Mouse (Mus musculus): Measurements from ENCODE around the gene Gm11992.

Gene Gm11992

DNA sequence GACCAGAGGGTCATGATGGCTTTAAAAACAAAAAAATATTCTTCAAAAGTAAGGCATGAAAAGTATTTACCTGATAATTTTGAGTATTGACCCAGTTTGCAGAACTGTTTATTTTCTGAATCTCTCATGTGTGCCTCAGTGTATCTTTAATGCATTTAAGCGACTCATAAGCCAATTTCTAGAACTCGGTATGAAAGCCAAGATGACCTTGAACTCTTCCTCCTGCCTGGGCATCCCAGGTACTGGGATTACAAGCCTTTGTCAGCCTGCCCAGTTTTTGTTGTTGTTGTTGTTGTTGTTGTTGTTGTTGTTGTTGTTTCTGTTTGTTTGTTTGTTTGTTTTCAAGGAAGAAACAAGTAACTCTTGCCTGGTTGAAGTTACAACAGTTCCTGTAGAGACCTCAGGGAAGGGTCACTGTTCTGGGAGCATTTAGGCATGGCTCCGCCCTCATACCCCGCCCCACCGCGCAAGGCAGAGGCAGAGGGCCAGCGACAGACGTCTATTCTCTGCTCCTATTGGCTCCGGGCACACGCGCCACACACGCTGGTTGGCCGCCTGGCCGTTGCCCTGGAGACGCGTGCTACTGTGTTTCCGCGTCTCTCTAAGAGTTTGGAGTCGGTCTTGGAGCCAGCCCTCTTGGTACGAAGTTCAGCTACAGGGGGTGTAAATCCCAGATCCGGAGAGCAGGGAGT, at the start of gene Gm11992:
Gm11992 (plus strand) TSS at position 584 of the 692 bp plus-strand sequence.
- peak; percentile 84 to 90 for DNase-seq

DNA sequence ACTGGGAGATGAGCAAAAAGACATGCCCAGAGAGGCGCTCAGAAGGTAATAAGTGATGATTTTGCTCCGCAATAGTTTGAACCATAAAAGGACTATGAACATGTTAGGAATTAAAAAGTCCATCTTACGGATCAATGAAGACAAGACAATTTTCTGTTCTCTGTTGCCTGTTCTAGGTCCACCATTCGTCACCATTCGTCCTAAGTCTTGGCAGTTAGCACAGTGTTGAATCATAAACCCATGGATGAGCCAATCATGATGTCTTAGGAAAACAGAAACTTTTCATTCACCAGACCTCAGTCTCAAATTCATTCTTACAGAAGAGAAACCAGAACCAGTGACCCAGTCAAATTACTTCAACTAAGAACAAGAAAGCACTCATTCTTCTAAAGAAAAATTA, 39.6 kb upstream of the Gm11992 start:
- DNase-seq, result no peak

GRCm38 (mm10) chr11:9010416-9010815, 38.0 kb upstream of the Gm11992 start:
- DNase-seq, result peak in 1 of 2 experiments; percentile 30

GRCm38 (mm10) chr11:9010853-9011339, 37.5 kb upstream of the Gm11992 start, which contains the start of gene Hus1:
Hus1 (minus strand) TSS chr11:9011191.
- DNase-seq, result peak; percentile 93

GRCm38 (mm10) chr11:9011348-9011747, 37.0 kb upstream of the Gm11992 start:
- no peak for DNase-seq

GRCm38 (mm10) chr11:9014740-9015139, 33.7 kb upstream of the Gm11992 start:
- DNase-seq, result no peak

- DNase-seq, result no peak
Observed at GRCm38 (mm10) chr11:9018491-9019267, 29.7 kb upstream of the Gm11992 start.

GRCm38 (mm10) chr11:9020207-9020606, 28.2 kb upstream of the Gm11992 start:
- no peak for DNase-seq

- DNase-seq, result no peak
Observed at GRCm38 (mm10) chr11:9024782-9025181, 23.6 kb upstream of the Gm11992 start.

- DNase-seq, result no peak
Observed at GRCm38 (mm10) chr11:9025211-9025610, 23.2 kb upstream of the Gm11992 start.

GRCm38 (mm10) chr11:9031530-9031929, 16.9 kb upstream of the Gm11992 start:
- no peak for DNase-seq

DNA sequence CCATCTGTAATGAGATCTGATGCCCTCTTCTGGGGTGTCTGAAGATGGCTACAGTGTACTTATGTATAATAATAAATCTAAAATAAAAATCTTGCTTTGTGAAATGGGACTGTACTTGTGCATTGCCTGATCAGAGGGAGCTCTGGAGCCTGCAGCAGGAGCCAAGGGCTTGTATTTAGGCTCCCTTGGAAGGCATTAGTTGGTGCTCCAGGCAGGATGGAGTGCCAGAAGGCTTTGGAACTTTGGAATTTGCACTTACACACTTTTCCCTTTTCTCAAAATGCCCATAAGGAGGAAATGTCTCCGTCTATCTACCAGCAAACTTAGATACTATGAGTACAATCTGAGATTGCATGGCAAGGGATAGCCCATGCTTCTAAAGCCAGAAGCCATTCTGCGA, 1.8 kb upstream of the Gm11992 start:
- DNase-seq, result no peak

- no peak for DNase-seq
Observed at GRCm38 (mm10) chr11:9047044-9047443, 1.4 kb upstream of the Gm11992 start.

- no peak for DNase-seq
Observed at GRCm38 (mm10) chr11:9048703-9049060, 288 bp downstream of the Gm11992 start, which contains the start of gene Sun3. Sun3 (minus strand) TSS chr11:9048991.

DNA sequence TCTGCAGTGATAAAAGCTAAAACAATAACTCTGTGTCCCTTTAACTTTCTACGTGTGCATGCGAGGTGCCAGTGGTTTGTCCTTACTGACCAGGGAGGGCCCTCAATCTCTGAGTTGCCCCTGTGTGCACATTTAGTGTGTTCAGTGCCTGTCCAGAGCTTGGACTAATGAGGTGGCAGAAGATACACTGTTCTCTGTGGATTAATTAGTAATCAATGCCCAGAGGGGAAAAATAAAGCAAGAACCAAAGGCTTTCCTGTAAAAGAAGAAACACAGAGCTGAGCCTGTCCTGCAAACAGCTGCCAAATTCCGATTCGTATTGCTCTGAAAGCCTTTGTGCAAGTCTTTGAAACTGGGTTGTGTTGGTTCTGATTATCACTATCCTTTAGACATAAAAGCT, 1.8 kb downstream of the Gm11992 start:
- DNase-seq, result no peak

GRCm38 (mm10) chr11:9051895-9052294, 3.5 kb downstream of the Gm11992 start:
- DNase-seq, result no peak

DNA sequence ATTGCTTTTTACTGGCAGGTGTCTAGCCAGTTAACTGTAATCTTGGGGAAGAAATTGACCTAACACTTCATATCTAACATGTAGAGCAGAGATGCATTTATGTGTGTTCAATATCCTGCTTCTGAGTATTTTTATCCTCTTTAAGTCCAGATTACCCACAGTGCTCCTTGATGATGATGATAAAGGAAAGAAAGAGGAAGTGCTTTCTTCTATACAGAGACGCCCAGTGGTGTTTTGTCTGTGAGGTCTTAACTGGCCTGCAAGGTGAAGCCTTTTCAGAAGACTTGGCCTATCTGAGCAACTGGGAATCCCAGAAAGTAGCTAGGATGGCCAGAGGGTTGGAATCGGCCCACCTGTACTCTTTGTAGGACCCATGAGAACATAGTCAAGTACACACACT, 8.5 kb downstream of the Gm11992 start:
- DNase-seq, result no peak

- no peak for DNase-seq
Observed at GRCm38 (mm10) chr11:9057711-9058110, 9.3 kb downstream of the Gm11992 start.

GRCm38 (mm10) chr11:9060029-9060428, 11.6 kb downstream of the Gm11992 start:
- no peak for DNase-seq

DNA sequence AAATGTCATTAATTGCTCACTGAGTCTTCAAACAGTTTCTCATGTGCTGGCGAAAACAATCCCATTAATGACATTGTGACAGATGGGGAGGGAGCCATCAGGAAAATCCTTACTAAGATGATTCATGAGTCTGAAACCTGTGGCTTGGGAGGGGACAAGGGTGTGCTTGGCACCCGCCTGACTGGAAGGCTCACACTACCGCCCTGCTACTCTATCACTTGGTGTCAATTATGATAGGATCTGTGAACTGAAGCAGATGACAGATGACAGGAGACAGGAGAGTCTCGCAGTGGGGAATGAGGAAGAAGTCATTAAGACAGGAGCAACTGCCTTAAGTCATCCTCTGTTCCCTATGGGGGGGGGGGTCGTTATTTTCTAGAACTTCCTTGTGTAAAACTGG, 12.1 kb downstream of the Gm11992 start:
- no peak for DNase-seq

DNA sequence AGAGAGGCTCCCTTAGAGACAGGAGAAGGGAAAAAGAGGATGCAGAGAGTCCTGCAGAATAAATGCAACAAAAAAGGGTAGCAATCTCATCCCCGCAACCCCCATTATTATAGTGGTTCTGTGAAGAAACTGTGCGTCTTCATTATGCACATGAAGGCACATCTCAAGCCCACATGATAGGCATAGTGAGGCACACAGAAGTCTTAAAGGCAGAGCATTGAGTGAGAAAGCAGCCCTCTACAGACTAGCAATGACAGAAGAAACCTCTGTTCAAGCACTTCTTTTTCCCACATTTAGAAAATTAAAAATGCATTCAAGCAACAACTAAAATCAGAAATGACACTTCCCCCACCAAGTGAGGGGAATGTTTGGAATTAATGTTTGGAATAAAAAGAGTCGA, 28.1 kb downstream of the Gm11992 start:
- no peak for DNase-seq

GRCm38 (mm10) chr11:9113189-9113588, 64.8 kb downstream of the Gm11992 start:
- no peak for DNase-seq

GRCm38 (mm10) chr11:9115367-9116120, 67.2 kb downstream of the Gm11992 start:
- no peak for DNase-seq
